Mouse (Mus musculus): ENCODE results near the gene Asic4.

- TF ChIP-seq GATA1 (IDR thresholded peaks at IDR 0.05; ENCODE audit: borderline replicate concordance, low read length) (no peak), FLI1 (IDR thresholded peaks at IDR 0.05; ENCODE audit: low read length) (no peak)
Observed at GRCm38 (mm10) chr1:75442811-75443210, 7.4 kb upstream of the Asic4 start.

Data from megakaryocyte, embryonic 14.5 days (primary cell).